Mouse (Mus musculus): ENCODE measurements around the gene Cs.

The Cs gene

GRCm38 (mm10) chr10:128372989-128373748 is 35.6 kb downstream of the Cs start:
- DNase-seq (ENCODE audit: low read depth, low spot score) = peak; percentile 57

- peak; percentile 91 for DNase-seq (ENCODE audit: low read depth, low spot score)
Measured at GRCm38 (mm10) chr10:128374393-128374792, 36.9 kb downstream of the Cs start.

- DNase-seq (ENCODE audit: low read depth, low spot score) = no peak
Measured at GRCm38 (mm10) chr10:128376099-128376454, 38.5 kb downstream of the Cs start.

- DNase-seq (ENCODE audit: low read depth, low spot score) = peak; percentile 77
Measured at GRCm38 (mm10) chr10:128376455-128377211, 39.1 kb downstream of the Cs start, which contains the start of gene Ankrd52. Ankrd52 (plus strand) TSS chr10:128377115.

GRCm38 (mm10) chr10:128377222-128377939 is 39.8 kb downstream of the Cs start:
- peak; percentile 61 for DNase-seq (ENCODE audit: low read depth, low spot score)

GRCm38 (mm10) chr10:128377940-128378448 is 40.5 kb downstream of the Cs start:
- DNase-seq (ENCODE audit: low read depth, low spot score) = no peak

- DNase-seq (ENCODE audit: low read depth, low spot score) = no peak
Measured at GRCm38 (mm10) chr10:128378462-128378861, 40.9 kb downstream of the Cs start.

GRCm38 (mm10) chr10:128379260-128379659 is 41.7 kb downstream of the Cs start:
- no peak for DNase-seq (ENCODE audit: low read depth, low spot score)

- peak; percentile 86 for DNase-seq (ENCODE audit: low read depth, low spot score)
Measured at GRCm38 (mm10) chr10:128380565-128380964, 43.0 kb downstream of the Cs start.

- no peak for DNase-seq (ENCODE audit: low read depth, low spot score)
Measured at GRCm38 (mm10) chr10:128382482-128382881, 44.9 kb downstream of the Cs start.

GRCm38 (mm10) chr10:128385902-128386301 is 48.4 kb downstream of the Cs start:
- no peak for DNase-seq (ENCODE audit: low read depth, low spot score)

- DNase-seq (ENCODE audit: low read depth, low spot score) = no peak
Measured at GRCm38 (mm10) chr10:128388941-128389340, 51.4 kb downstream of the Cs start.

GRCm38 (mm10) chr10:128389570-128389969 is 52.0 kb downstream of the Cs start:
- DNase-seq (ENCODE audit: low read depth, low spot score) = no peak

- no peak for DNase-seq (ENCODE audit: low read depth, low spot score)
Measured at GRCm38 (mm10) chr10:128390366-128390765, 52.8 kb downstream of the Cs start.

GRCm38 (mm10) chr10:128391850-128392249 is 54.3 kb downstream of the Cs start:
- DNase-seq (ENCODE audit: low read depth, low spot score) = no peak

GRCm38 (mm10) chr10:128396017-128396673 is 58.6 kb downstream of the Cs start:
- no peak for DNase-seq (ENCODE audit: low read depth, low spot score)

- no peak for DNase-seq (ENCODE audit: low read depth, low spot score)
Measured at GRCm38 (mm10) chr10:128396716-128397264, 59.3 kb downstream of the Cs start.

GRCm38 (mm10) chr10:128397466-128397865 is 59.9 kb downstream of the Cs start:
- DNase-seq (ENCODE audit: low read depth, low spot score) = no peak

GRCm38 (mm10) chr10:128400338-128400737 is 62.8 kb downstream of the Cs start:
- DNase-seq (ENCODE audit: low read depth, low spot score) = no peak

GRCm38 (mm10) chr10:128401056-128401455 is 63.5 kb downstream of the Cs start, which contains the start of gene Slc39a5:
Slc39a5 (minus strand) TSS chr10:128401229.
- no peak for DNase-seq (ENCODE audit: low read depth, low spot score)

GRCm38 (mm10) chr10:128401638-128402037 is 64.1 kb downstream of the Cs start:
- DNase-seq (ENCODE audit: low read depth, low spot score) = no peak

Measured in ZHBTc4 (cell line).